Mouse (Mus musculus) thymus, adult 2 months (tissue): Measurements from ENCODE around the gene Hoxa10.

Experiments used
- CTCF ChIP-seq: fragments of 200-500 bp; IDR thresholded peaks from 2 replicates; pipeline ENCODE4 v1.5.1; 2012; ENCODE audit warnings: mild to moderate bottlenecking, control low read depth, low read length, moderate library complexity, borderline replicate concordance; ENCODE audit not compliant: control insufficient read depth, poor library complexity, insufficient read depth; ENCODE audit errors: extremely low read depth
- POLR2A ChIP-seq: fragments of 200-500 bp; IDR thresholded peaks from 2 replicates; pipeline ENCODE4 v1.6.1; 2012; ENCODE audit warnings: mild to moderate bottlenecking, low read length, control low read depth, moderate library complexity; ENCODE audit not compliant: control insufficient read depth, poor library complexity, insufficient read depth; ENCODE audit errors: extremely low read depth

DNA sequence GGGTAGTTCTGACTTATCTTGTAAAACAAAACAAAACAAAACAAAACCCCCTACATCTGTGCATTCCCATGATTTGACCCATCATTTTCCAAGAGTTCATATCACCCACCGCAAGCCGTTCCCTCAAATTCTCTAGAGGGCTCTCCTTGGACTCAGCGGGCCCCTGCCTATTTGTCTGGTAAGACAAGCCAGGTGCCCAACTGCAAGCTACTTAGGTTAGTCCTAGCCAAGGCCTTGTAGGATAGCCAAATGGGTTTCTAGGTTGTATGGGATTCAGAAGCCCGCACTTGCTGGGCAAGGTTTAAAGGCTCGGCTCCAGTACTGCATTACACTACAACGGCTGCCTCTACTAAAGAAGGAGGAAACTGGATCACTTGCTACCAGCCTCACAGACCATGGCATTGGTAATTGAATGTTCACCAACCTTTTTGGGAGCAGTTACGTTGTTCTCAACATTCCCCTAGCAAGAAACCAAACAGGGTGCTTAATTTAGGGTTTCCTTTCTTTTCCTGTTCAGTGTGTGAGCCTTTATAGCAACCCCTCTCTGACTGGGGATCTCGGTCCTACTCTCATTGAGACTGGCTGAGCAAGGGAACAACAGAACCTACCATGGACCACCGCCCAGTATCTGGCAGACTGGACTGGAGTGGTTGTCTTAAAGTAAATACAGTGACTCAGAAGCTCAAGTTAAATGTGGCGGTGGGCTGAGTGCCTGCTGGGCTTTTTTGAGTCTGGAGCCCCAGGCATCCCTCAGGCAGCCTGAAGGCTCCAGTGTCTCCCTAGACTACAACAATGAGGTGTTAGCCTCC, 3.1 kb downstream of the Hoxa10 start:
- no peak for TF ChIP-seq CTCF
- TF ChIP-seq POLR2A: no peak
